Mouse (Mus musculus): ENCODE data around the gene Slc26a10.
"Not testable (repeated sequence)": the region's sequence is repeated elsewhere in the genome, so short reads cannot be mapped to it uniquely, and the experiment has no call there.

Gene Slc26a10

GRCm38 (mm10) chr10:127162771-127163261, 17.6 kb downstream of the Slc26a10 start:
- not testable (repeated sequence) for DNase-seq (ENCODE audit: low spot score)

- DNase-seq (ENCODE audit: low spot score) = no peak
These were observed 19.7 kb downstream of the Slc26a10 start for GRCm38 (mm10) chr10:127160728-127161127.

- DNase-seq (ENCODE audit: low spot score) = no peak
These were observed 20.4 kb downstream of the Slc26a10 start for GRCm38 (mm10) chr10:127160081-127160480.

- no peak for DNase-seq (ENCODE audit: low spot score)
These were observed 22.0 kb downstream of the Slc26a10 start for GRCm38 (mm10) chr10:127158471-127158870.

- no peak for DNase-seq (ENCODE audit: low spot score)
These were observed 23.9 kb downstream of the Slc26a10 start for GRCm38 (mm10) chr10:127156511-127156910.

- no peak for DNase-seq (ENCODE audit: low spot score)
These were observed 24.4 kb downstream of the Slc26a10 start for GRCm38 (mm10) chr10:127156089-127156488.

- no peak for DNase-seq (ENCODE audit: low spot score)
These were observed 25.8 kb downstream of the Slc26a10 start for GRCm38 (mm10) chr10:127154652-127155051.

GRCm38 (mm10) chr10:127154241-127154640, 26.2 kb downstream of the Slc26a10 start:
- DNase-seq (ENCODE audit: low spot score) = no peak

GRCm38 (mm10) chr10:127153323-127153722, 27.1 kb downstream of the Slc26a10 start:
- no peak for DNase-seq (ENCODE audit: low spot score)

GRCm38 (mm10) chr10:127152556-127152955, 27.9 kb downstream of the Slc26a10 start:
- not testable (repeated sequence) for DNase-seq (ENCODE audit: low spot score)

GRCm38 (mm10) chr10:127151233-127151632, 29.2 kb downstream of the Slc26a10 start:
- DNase-seq (ENCODE audit: low spot score) = not testable (repeated sequence)

GRCm38 (mm10) chr10:127150471-127150872, 30.0 kb downstream of the Slc26a10 start:
- DNase-seq (ENCODE audit: low spot score) = no peak

- no peak for DNase-seq (ENCODE audit: low spot score)
These were observed 33.3 kb downstream of the Slc26a10 start for GRCm38 (mm10) chr10:127147135-127147534.

GRCm38 (mm10) chr10:127145303-127145702, 35.1 kb downstream of the Slc26a10 start:
- DNase-seq (ENCODE audit: low spot score) = no peak

- DNase-seq (ENCODE audit: low spot score) = no peak
These were observed 35.9 kb downstream of the Slc26a10 start for GRCm38 (mm10) chr10:127144536-127144935.

GRCm38 (mm10) chr10:127143228-127143627, 37.2 kb downstream of the Slc26a10 start:
- no peak for DNase-seq (ENCODE audit: low spot score)

GRCm38 (mm10) chr10:127141500-127141899, 38.9 kb downstream of the Slc26a10 start:
- DNase-seq (ENCODE audit: low spot score) = no peak

GRCm38 (mm10) chr10:127140971-127141370, 39.5 kb downstream of the Slc26a10 start:
- DNase-seq (ENCODE audit: low spot score) = no peak

GRCm38 (mm10) chr10:127138328-127139141, 41.9 kb downstream of the Slc26a10 start:
- DNase-seq (ENCODE audit: low spot score) = no peak

- no peak for DNase-seq (ENCODE audit: low spot score)
These were observed 42.5 kb downstream of the Slc26a10 start for GRCm38 (mm10) chr10:127137896-127138295.

GRCm38 (mm10) chr10:127136510-127136909, 43.9 kb downstream of the Slc26a10 start:
- DNase-seq (ENCODE audit: low spot score) = no peak

GRCm38 (mm10) chr10:127135118-127135836, 45.2 kb downstream of the Slc26a10 start:
- DNase-seq (ENCODE audit: low spot score) = no peak
